Mouse (Mus musculus) heart, adult 8-10 months (tissue): ENCODE data around the gene Scrn3. TPM values are rescaled to one million over a fixed set of nuclear protein-coding genes. Genes with fewer than 3 reads are reported as not detected.

Experiments
- DNase-seq: peaks from one replicate; pipeline ENCODE4 v3.0.0; 2022; ENCODE audit warnings: low spot score
- total RNA-seq, 4 experiments: library from RNA; stranded (reverse); gene quantifications; 2 replicates each; pipeline ENCODE4 v1.2.4; 2022

Scrn3 gene
- total RNA-seq, 4 experiments from 2014 or later = 31.2 to 38.6 (median 32.3) TPM

GRCm38 (mm10) chr2:73385172-73385571 is 72.8 kb downstream of the Scrn3 start:
- no peak for DNase-seq

- no peak for DNase-seq
Measured at GRCm38 (mm10) chr2:73385641-73386355, 73.4 kb downstream of the Scrn3 start.

- DNase-seq = peak; percentile 98
Measured at GRCm38 (mm10) chr2:73386356-73387046, 74.1 kb downstream of the Scrn3 start, which contains the start of gene Gpr155. Gene Gpr155 (minus strand): TSS chr2:73386572.

Other genes starting within 250 kb of the Scrn3 start
- 10 to 100 TPM; 38.0 to 41.7 (median 40.7) TPM for gene Ola1, start 93.7 kb upstream of the Scrn3 start, total RNA-seq
- gene Sp9, start 40.7 kb upstream of the Scrn3 start, total RNA-seq = not detected
- gene Cir1, start 100 bp downstream of the Scrn3 start, total RNA-seq = 10 to 100 TPM; 11.8 to 18.4 (median 13.9) TPM
- 10 to 100 TPM; 14.2 to 19.0 (median 14.4) TPM for gene Gpr155, start 74.0 kb downstream of the Scrn3 start, total RNA-seq
- gene Wipf1, start 217.1 kb downstream of the Scrn3 start, total RNA-seq = 10 to 100 TPM; 11.5 to 14.6 (median 13.3) TPM